Mouse (Mus musculus) c-Kit-positive CD71-negative TER-119-negative erythroid progenitor cells, embryonic 14.5 days (primary cell): ENCODE measurements at regions not wholly inside any gene's neighbourhood (a gene's known extent, or its start where the extent isn't known, plus 50 kb on each side); places are given as distances from the start of the nearest gene placed in this dataset.
"Not testable (repeated sequence)": the region's sequence is repeated elsewhere in the genome, so short reads cannot be mapped to it uniquely, and the experiment has no call there.

Experiments used
- DNase-seq: peaks from one replicate; pipeline ENCODE4 v3.0.0-alpha.2; 2013; ENCODE audit warnings: low read depth

- DNase-seq = no peak
These were observed 61.6 kb downstream of the Zxdb start for GRCm38 (mm10) chrX:94785983-94786382.

DNA sequence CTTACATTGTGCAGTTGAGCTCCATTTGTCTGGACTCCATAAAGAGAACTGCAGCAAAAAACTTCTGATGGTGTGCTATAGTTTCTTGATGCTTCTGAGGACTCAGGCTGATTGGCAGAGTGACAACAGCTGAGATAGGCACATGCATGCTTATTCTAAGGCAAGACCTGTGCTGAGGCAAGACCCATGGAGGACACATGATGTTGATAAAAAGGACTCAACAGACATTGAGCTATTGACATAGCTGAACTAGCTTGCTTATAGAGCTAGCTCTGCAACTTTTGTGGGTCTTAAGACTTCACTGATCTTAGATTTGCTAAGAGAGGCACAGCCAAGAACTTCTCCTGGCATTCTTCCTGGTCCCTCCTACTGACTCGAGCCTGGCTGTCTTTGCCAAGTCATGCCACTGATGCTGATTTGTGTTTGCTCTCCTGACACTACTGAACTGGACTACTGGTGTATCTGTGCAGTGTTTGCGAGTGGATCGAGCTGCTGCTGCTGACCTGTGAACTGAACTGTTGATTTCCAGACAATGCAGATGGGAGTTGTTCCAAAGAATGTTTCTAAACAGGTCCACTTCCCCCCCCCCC, 64.1 kb downstream of the Zxdb start:
- no peak for DNase-seq

DNA sequence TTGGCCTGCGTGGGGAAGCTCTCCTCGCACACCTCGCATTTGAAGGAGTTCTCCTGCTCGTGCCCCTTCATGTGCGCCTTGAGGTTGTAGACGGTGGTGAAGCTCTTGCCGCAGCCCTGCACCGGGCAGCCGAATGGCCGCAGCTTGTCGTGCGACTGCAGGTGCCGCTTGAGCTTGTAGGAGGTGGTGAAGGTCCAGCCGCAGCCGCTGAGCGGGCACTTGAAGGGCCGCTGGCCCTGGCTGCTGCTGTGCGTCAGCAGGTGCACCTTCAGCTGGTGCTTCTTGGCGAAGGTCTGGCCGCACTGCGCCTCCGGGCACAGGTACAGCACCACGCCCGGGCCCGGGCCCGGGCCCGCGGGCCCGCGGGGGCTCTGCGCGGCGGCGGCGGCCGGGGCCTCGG, 72.5 kb downstream of the Zxdb start:
- not testable (repeated sequence) for DNase-seq

- not testable (repeated sequence) for DNase-seq
These were observed 73.2 kb downstream of the Zxdb start for GRCm38 (mm10) chrX:94797348-94798182.

- not testable (repeated sequence) for DNase-seq
These were observed 73.8 kb downstream of the Zxdb start for GRCm38 (mm10) chrX:94798183-94798619.

DNA sequence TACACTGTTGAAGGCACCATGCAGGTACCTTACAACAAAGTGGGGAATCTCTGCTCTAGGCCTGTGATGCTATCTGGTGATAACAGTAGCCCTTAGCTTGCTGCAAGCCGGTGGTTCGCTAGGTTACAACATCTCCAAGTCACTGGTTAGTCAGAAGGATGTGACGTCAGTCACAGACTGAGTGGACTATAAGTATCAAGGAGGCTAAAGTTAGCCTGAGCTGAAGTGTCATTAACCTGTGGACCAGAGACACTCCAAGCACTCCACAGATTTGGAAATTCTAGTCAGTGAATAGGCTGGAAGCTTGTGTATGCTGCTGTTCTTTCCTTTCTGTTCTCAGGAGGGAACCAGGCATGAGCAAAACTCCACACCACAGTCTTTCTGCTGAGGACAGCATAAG, 88.4 kb downstream of the Zxdb start:
- not testable (repeated sequence) for DNase-seq

DNA sequence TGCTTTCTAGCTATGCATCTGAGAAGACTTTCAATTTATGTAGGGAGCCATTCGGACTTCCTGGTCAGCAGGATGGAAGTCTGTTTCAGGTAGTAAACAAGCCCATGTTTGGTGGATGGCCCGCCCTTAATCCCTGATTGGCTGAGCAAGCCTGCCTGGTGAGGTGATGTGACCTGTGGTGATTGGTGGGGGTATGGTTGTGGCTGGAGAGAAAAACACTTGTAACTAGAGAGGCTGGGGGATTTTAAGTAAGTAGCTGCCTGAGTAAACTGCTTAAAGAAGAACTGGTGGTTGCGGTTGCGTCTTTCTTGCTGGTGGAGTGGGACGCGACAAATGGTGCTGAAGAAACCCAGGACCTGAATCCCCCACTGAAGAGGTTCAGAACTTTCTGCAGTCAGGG, 103.2 kb downstream of the Zxdb start:
- DNase-seq = not testable (repeated sequence)

- DNase-seq = not testable (repeated sequence)
These were observed 119.9 kb downstream of the Zxdb start for GRCm38 (mm10) chrX:94844110-94844779.

GRCm38 (mm10) chrX:94849549-94849948, 125.2 kb downstream of the Zxdb start:
- not testable (repeated sequence) for DNase-seq

- DNase-seq = no peak
These were observed 133.1 kb downstream of the Zxdb start for GRCm38 (mm10) chrX:94857501-94857900.

DNA sequence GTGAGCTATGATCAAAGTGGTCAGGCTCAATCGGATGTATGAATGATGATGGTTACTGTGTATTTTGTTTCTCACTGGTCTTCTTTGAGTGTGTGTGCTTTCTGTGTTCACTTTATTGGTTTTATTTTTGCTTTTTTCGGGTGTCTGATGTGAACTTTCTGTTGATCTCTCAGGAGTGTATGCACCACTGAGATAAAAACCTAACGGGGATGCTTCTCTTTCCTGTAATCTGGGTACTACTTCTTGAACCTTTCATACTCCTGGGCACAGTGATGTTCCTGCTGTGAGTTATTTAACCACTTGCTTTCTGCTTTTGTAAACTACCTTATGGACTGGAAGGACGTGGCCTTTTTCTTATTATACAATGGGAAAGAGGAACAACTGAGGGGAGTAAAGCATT, 133.6 kb downstream of the Zxdb start:
- DNase-seq = no peak

GRCm38 (mm10) chrX:94863123-94863522, 138.8 kb downstream of the Zxdb start:
- DNase-seq = peak; percentile 28

- peak; percentile 62 for DNase-seq
These were observed 141.4 kb downstream of the Zxdb start for GRCm38 (mm10) chrX:94865531-94866502.

DNA sequence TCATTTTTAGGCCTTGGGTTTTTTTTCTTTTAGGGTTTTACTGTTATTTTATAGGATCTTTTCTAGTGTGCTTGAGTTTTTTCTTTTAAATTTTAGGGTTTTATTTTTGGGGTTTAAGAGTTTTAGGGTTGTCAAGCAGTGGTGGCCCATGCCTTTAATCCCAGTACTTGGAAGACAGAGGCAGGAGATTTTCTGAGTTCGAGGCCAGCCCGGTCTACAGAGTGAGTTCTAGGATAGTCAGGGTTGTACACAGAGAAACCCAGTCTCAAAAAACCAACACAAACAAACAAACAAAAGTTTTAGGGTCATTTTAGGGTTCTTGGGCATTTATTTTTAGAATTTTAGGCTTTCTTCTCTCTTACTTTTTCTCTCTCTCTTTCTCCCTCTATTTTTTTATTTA, 142.9 kb downstream of the Spin4 start:
- not testable (repeated sequence) for DNase-seq
